ENCODE assay signal across 21 mouse cellular contexts in the genomic region with DNA sequence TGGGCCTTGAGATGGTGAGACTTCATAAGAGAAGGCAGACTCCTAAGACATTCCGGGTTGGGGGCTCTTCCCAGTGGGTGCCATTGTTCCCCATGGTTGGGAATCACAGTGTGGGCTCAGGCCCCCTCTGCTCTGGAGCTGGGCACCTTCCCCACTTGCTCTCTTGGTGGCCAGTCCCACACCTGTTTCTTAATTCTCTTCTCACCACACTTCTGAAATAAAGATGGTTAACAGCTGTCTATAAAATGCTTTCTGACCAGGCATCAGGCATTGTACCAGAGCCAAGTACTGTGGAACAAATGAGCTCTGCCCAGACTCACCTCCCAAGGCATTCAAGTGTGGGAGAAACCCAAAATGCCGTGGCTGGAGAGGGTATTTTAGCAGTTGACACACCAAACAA.
DNase-seq lines count a peak whose midpoint lies in the region; ATAC-seq and TF ChIP-seq lines count a peak whose summit lies in the region.
"Had no signal": no experiment of that assay in that cellular context is flagged by ENCODE, and none has a peak within 500 bp of the region (broad histone marks: within the 10 kb centered on the region; RNA-seq: fewer than 3 reads in every experiment).

No protein-coding gene starts in this region.

- ATAC-seq in limb, embryonic 14.5 days (ENCODE audit: low FRiP score, low read depth), result peak; percentile 50; the same call in 1 of the 2 replicates
- ATAC-seq in limb, embryonic 15.5 days (ENCODE audit: insufficient number of reproducible peaks, low FRiP score, low TSS enrichment, low read depth), result peak; percentile 42; the same call in 1 of the 2 replicates
- ATAC-seq: activated CD4-positive, CD25-positive, alpha-beta regulatory T cell, adult 4 months; CD4-positive, CD25-positive, alpha-beta regulatory T cell, adult 4 months; forebrain, embryonic 15.5 days had no signal

- no peak overlapping the region for H3K4me2 ChIP-seq in limb, embryonic 14.5 days (replicated peaks; ENCODE audit: low read depth, low read length, severe bottlenecking)
- no peak overlapping the region for H3K4me2 ChIP-seq in limb, embryonic 15.5 days
- H3K4me2 ChIP-seq: embryonic facial prominence, embryonic 12.5 days; forebrain, embryonic 12.5 days; forebrain, embryonic 15.5 days; heart, embryonic 11.5 days; hindbrain, embryonic 12.5 days; hindbrain, embryonic 15.5 days had no signal

- TF ChIP-seq POLR2A in limb, embryonic 14.5 days (IDR thresholded peaks at IDR 0.05; ENCODE audit: borderline replicate concordance, extremely low read depth, insufficient read depth, insufficient read length), result no peak

- H3K36me3 ChIP-seq in limb, embryonic 14.5 days (ENCODE audit: control insufficient read depth, insufficient read depth, low read length), result no peaks in the 10 kb centered on the region
- no peaks in the 10 kb centered on the region for H3K36me3 ChIP-seq in limb, embryonic 10.5 days
- no peaks in the 10 kb centered on the region for H3K36me3 ChIP-seq in limb, embryonic 15.5 days
- H3K36me3 ChIP-seq: embryonic facial prominence, embryonic 12.5 days; forebrain, embryonic 12.5 days; forebrain, embryonic 15.5 days; hindbrain, embryonic 12.5 days; hindbrain, embryonic 15.5 days had no signal

- H3K4me3 ChIP-seq in limb, embryonic 14.5 days (replicated peaks; ENCODE audit: low read length), result no peak overlapping the region
- H3K4me3 ChIP-seq in limb, embryonic 10.5 days, result no peak overlapping the region
- H3K4me3 ChIP-seq in limb, embryonic 15.5 days, result no peak overlapping the region
- H3K4me3 ChIP-seq: embryonic facial prominence, embryonic 12.5 days; erythroblast, embryonic 14.5 days; forebrain, embryonic 12.5 days; forebrain, embryonic 15.5 days; hindbrain, embryonic 12.5 days; hindbrain, embryonic 15.5 days had no signal

- no peak overlapping the region for H3K27ac ChIP-seq in limb, embryonic 14.5 days (replicated peaks; ENCODE audit: low read depth, low read length)
- no peak overlapping the region for H3K27ac ChIP-seq in limb, embryonic 10.5 days
- H3K27ac ChIP-seq in limb, embryonic 15.5 days, result no peak overlapping the region
- H3K27ac ChIP-seq: embryonic facial prominence, embryonic 12.5 days; forebrain, embryonic 12.5 days; forebrain, embryonic 15.5 days; hindbrain, embryonic 12.5 days; hindbrain, embryonic 15.5 days had no signal

- H3K9me3 ChIP-seq in limb, embryonic 14.5 days (ENCODE audit: control insufficient read depth, low read length), result no peaks in the 10 kb centered on the region
- no peaks in the 10 kb centered on the region for H3K9me3 ChIP-seq in limb, embryonic 10.5 days (replicated peaks)
- no peaks in the 10 kb centered on the region for H3K9me3 ChIP-seq in limb, embryonic 15.5 days
- H3K9me3 ChIP-seq: embryonic facial prominence, embryonic 12.5 days; forebrain, embryonic 12.5 days; forebrain, embryonic 15.5 days; hindbrain, embryonic 12.5 days; hindbrain, embryonic 15.5 days had no signal

- no peaks in the 10 kb centered on the region for H3K27me3 ChIP-seq in limb, embryonic 14.5 days (ENCODE audit: control insufficient read depth, insufficient read depth, low read length)
- no peaks in the 10 kb centered on the region for H3K27me3 ChIP-seq in limb, embryonic 10.5 days (ENCODE audit: low read depth, poor library complexity, severe bottlenecking)
- H3K27me3 ChIP-seq in limb, embryonic 15.5 days, result no peaks in the 10 kb centered on the region
- H3K27me3 ChIP-seq: embryonic facial prominence, embryonic 12.5 days; forebrain, embryonic 12.5 days; forebrain, embryonic 15.5 days; hindbrain, embryonic 12.5 days; hindbrain, embryonic 15.5 days had no signal

- no peak overlapping the region for H3K9ac ChIP-seq in limb, embryonic 14.5 days (ENCODE audit: low read depth, low read length, severe bottlenecking)
- no peak overlapping the region for H3K9ac ChIP-seq in limb, embryonic 15.5 days
- H3K9ac ChIP-seq: embryonic facial prominence, embryonic 12.5 days; forebrain, embryonic 12.5 days; forebrain, embryonic 15.5 days; hindbrain, embryonic 12.5 days; hindbrain, embryonic 15.5 days had no signal

- peaks cover 4% of the 10 kb centered on the region; the same call in 1 of the 2 replicates for H3K4me1 ChIP-seq in limb, embryonic 14.5 days (ENCODE audit: control insufficient read depth, insufficient read depth, low read length)
- no peaks in the 10 kb centered on the region for H3K4me1 ChIP-seq in limb, embryonic 10.5 days
- H3K4me1 ChIP-seq in limb, embryonic 15.5 days, result peaks cover 9% of the 10 kb centered on the region; the same call in 1 of the 2 replicates
- H3K4me1 ChIP-seq: embryonic facial prominence, embryonic 12.5 days; forebrain, embryonic 12.5 days; forebrain, embryonic 15.5 days; hindbrain, embryonic 12.5 days; hindbrain, embryonic 15.5 days had no signal

- DNase-seq in limb, embryonic 14.5 days (ENCODE audit: low spot score), result no peak
- no peak for DNase-seq in limb, embryonic 10.5 days (ENCODE audit: low spot score)
- DNase-seq in urinary bladder, adult 2 months (ENCODE audit: low spot score), result peak; percentile 13
- no peak for DNase-seq in urinary bladder, postnatal 25 days (ENCODE audit: low spot score)
- no peak for DNase-seq in spleen, postnatal 36 days (ENCODE audit: low spot score in 2 of 2)
- DNase-seq: adrenal gland, adult 8-10 months; adrenal gland, postnatal 25 days; cerebellum, adult 18-20 months; cerebellum, adult 9-10 months; cerebellum, postnatal 14 days; gastrocnemius, postnatal 25 days had no signal

- WGBS in limb, embryonic 14.5 days, result 50% methylated on average over 2 of the region's 2 CpGs
- 81% methylated on average over 2 of the region's 2 CpGs for WGBS in limb, embryonic 10.5 days
- WGBS in limb, embryonic 15.5 days, result 46% methylated on average over 2 of the region's 2 CpGs
